Comparison of ENCODE assay signal across 8 mouse cellular contexts in the genomic region with DNA sequence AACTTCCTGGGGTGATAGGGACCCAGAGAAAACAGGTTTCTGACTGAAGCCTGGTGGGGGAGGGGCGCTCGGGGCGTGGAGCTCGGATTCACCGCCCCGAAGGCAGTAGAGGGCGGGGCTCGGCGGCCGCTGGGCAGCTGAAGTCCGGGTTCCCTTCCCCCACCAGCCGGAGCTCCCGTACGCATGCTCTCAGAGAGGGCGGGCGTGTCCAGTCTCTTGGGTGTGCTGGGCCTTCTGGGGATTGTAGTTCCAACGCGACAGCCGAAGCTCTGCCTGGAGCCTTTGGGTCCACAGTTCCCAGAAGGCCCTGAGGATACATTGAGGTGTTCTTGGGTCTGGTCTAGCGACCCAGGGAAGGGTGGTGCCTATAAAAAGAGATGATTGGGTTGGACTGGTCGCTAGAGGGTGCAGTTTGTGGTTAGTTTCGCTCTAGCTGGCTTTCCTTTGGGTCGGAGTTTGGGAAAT. TPM values are rescaled to one million over a fixed set of nuclear protein-coding genes. Genes with fewer than 3 reads are reported as not detected.
A peak's percentile ranks its signal among the peaks of the same experiment; 100 is the strongest.
DNase-seq lines count a peak whose midpoint lies in the region; ATAC-seq and TF ChIP-seq lines count a peak whose summit lies in the region.

No protein-coding gene starts in this region.

- no peaks in the 10 kb centered on the region for H3K9me3 ChIP-seq in embryonic facial prominence, embryonic 14.5 days (ENCODE audit: control insufficient read depth, low read length)
- H3K9me3 ChIP-seq in limb, embryonic 14.5 days (ENCODE audit: control insufficient read depth, low read length) = no peaks in the 10 kb centered on the region
- H3K9me3 ChIP-seq in midbrain, postnatal 0 days (ENCODE audit: low read length) = no peaks in the 10 kb centered on the region

- H3K36me3 ChIP-seq in embryonic facial prominence, embryonic 14.5 days (ENCODE audit: control insufficient read depth, insufficient read depth, low read length) = peaks cover 15% of the 10 kb centered on the region
- H3K36me3 ChIP-seq in limb, embryonic 14.5 days (ENCODE audit: control insufficient read depth, insufficient read depth, low read length) = peaks cover 18% of the 10 kb centered on the region
- 0 out of 2 replicates have a peak, but pooled peaks cover 3% of the 10 kb centered on the region for H3K36me3 ChIP-seq in midbrain, postnatal 0 days (ENCODE audit: insufficient read depth, low read length)

- H3K4me2 ChIP-seq in embryonic facial prominence, embryonic 14.5 days (ENCODE audit: low read depth, low read length) = peak overlapping the region; percentile 61
- H3K4me2 ChIP-seq in limb, embryonic 14.5 days (replicated peaks; ENCODE audit: low read depth, low read length, severe bottlenecking) = peak overlapping the region; percentile 38
- H3K4me2 ChIP-seq in midbrain, postnatal 0 days (ENCODE audit: low read depth, low read length, poor library complexity, severe bottlenecking) = peak overlapping the region; percentile 87

- TF ChIP-seq POLR2A in limb, embryonic 14.5 days (IDR thresholded peaks at IDR 0.05; ENCODE audit: borderline replicate concordance, extremely low read depth, insufficient read depth, insufficient read length) = no peak

- peak; percentile 98 for DNase-seq in 3T3-L1 (ENCODE audit: low read depth, low spot score)
- peak; percentile 88 to 93 for DNase-seq in adrenal gland, postnatal 4 days (ENCODE audit: low spot score in 2 of 2)
- peak; percentile 100 for DNase-seq in embryonic facial prominence, embryonic 14.5 days (ENCODE audit: low spot score)
- peak; percentile 98 for DNase-seq in heart, adult 8-10 months (ENCODE audit: low spot score)
- peak; percentile 99 for DNase-seq in kidney, adult 9 months
- peak; percentile 98 for DNase-seq in limb, embryonic 14.5 days (ENCODE audit: low spot score)
- DNase-seq in midbrain, postnatal 0 days (ENCODE audit: low spot score) = peak; percentile 99
- DNase-seq in spleen, postnatal 14 days (ENCODE audit: low spot score in 2 of 2) = peak; percentile 96

- no peaks in the 10 kb centered on the region for H3K27me3 ChIP-seq in embryonic facial prominence, embryonic 14.5 days (replicated peaks; ENCODE audit: control insufficient read depth, insufficient read depth, low read length)
- no peaks in the 10 kb centered on the region for H3K27me3 ChIP-seq in limb, embryonic 14.5 days (ENCODE audit: control insufficient read depth, insufficient read depth, low read length)
- H3K27me3 ChIP-seq in midbrain, postnatal 0 days (ENCODE audit: insufficient read depth, low read length) = no peaks in the 10 kb centered on the region

- peak overlapping the region; percentile 95 for H3K27ac ChIP-seq in embryonic facial prominence, embryonic 14.5 days (replicated peaks; ENCODE audit: low read depth, low read length)
- peak overlapping the region; percentile 91 for H3K27ac ChIP-seq in limb, embryonic 14.5 days (replicated peaks; ENCODE audit: low read depth, low read length)
- peak overlapping the region; percentile 60 for H3K27ac ChIP-seq in midbrain, postnatal 0 days (ENCODE audit: low read depth, low read length)

- WGBS in embryonic facial prominence, embryonic 14.5 days = 2% methylated on average over 20 of the region's 23 CpGs
- under 1% methylated on average over 23 of the region's 23 CpGs for WGBS in limb, embryonic 14.5 days
- under 1% methylated on average over 23 of the region's 23 CpGs for WGBS in midbrain, postnatal 0 days

- H3K4me1 ChIP-seq in embryonic facial prominence, embryonic 14.5 days (ENCODE audit: control insufficient read depth, insufficient read depth, low read length) = 0 out of 2 replicates have a peak, but pooled peaks cover 5% of the 10 kb centered on the region
- H3K4me1 ChIP-seq in limb, embryonic 14.5 days (ENCODE audit: control insufficient read depth, insufficient read depth, low read length) = peaks cover 10% of the 10 kb centered on the region
- H3K4me1 ChIP-seq in midbrain, postnatal 0 days (ENCODE audit: insufficient read depth, low read length) = no peaks in the 10 kb centered on the region

- ATAC-seq in embryonic facial prominence, embryonic 14.5 days (ENCODE audit: low read depth) = peak; percentile 92
- ATAC-seq in limb, embryonic 14.5 days (ENCODE audit: low FRiP score, low read depth) = peak; percentile 77
- peak; percentile 91 for ATAC-seq in midbrain, postnatal 0 days (ENCODE audit: low FRiP score)

- peak overlapping the region; percentile 80 for H3K9ac ChIP-seq in embryonic facial prominence, embryonic 14.5 days (ENCODE audit: low read depth, low read length)
- H3K9ac ChIP-seq in limb, embryonic 14.5 days (ENCODE audit: low read depth, low read length, severe bottlenecking) = peak overlapping the region; percentile 62
- no peak overlapping the region; the same call in 1 of the 2 replicates for H3K9ac ChIP-seq in midbrain, postnatal 0 days (replicated peaks; ENCODE audit: low read length, poor library complexity, severe bottlenecking)

- peak overlapping the region; percentile 72 for H3K4me3 ChIP-seq in embryonic facial prominence, embryonic 14.5 days (ENCODE audit: low read depth, low read length)
- H3K4me3 ChIP-seq in limb, embryonic 14.5 days (replicated peaks; ENCODE audit: low read length) = peak overlapping the region; percentile 67
- H3K4me3 ChIP-seq in midbrain, postnatal 0 days (ENCODE audit: low read depth, low read length) = peak overlapping the region; percentile 57

- TF ChIP-seq CTCF in midbrain, postnatal 0 days (IDR thresholded peaks at IDR 0.05) = peak; percentile 77

RNA-seq across cellular contexts. Expression of gene Sertad3, which starts 1.0 kb away (rescaled TPM):
- 10 to 100 TPM; 16.7 to 17.3 TPM for total RNA-seq in adrenal gland, postnatal 4 days (2021)
- 31.3 and 31.9 TPM in 2 replicates for polyA plus RNA-seq in embryonic facial prominence, embryonic 14.5 days (2014; fragmentation: Nextera tagmentation; extraction: Ambion mirVana)
- 1 to 10 TPM; 4.8 to 5.7 (median 5.6) TPM for total RNA-seq in heart, adult 8-10 months (2022)
- polyA plus RNA-seq in limb, embryonic 14.5 days (2012; rRNA removed) = 31.3 and 32.1 TPM in 2 replicates
- 31.5 and 32.4 TPM in 2 replicates for polyA plus RNA-seq in limb, embryonic 14.5 days (2014; fragmentation: Nextera tagmentation; extraction: Ambion mirVana)
- total RNA-seq in midbrain, postnatal 0 days (2014; rRNA removed) = 5.0 and 5.7 TPM in 2 replicates
- polyA plus RNA-seq in midbrain, postnatal 0 days (2015; fragmentation: Nextera tagmentation; extraction: Ambion mirVana) = 4.0 and 4.3 TPM in 2 replicates

RNA-seq across cellular contexts. Expression of gene Sertad1, which starts 12.2 kb away (rescaled TPM):
- 10 to 100 TPM; 18.1 to 18.8 TPM for total RNA-seq in adrenal gland, postnatal 4 days (2021)
- 32.6 and 34.7 TPM in 2 replicates for polyA plus RNA-seq in embryonic facial prominence, embryonic 14.5 days (2014; fragmentation: Nextera tagmentation; extraction: Ambion mirVana)
- 10 to 100 TPM in 3 of 4 experiments, 1 to 10 TPM in 1; 8.4 to 11.5 (median 10.2) TPM for total RNA-seq in heart, adult 8-10 months (2022)
- 23.3 and 28.0 TPM in 2 replicates for polyA plus RNA-seq in limb, embryonic 14.5 days (2012; rRNA removed)
- polyA plus RNA-seq in limb, embryonic 14.5 days (2014; fragmentation: Nextera tagmentation; extraction: Ambion mirVana) = 34.2 and 39.4 TPM in 2 replicates
- total RNA-seq in midbrain, postnatal 0 days (2014; rRNA removed) = 9.3 and 10.5 TPM in 2 replicates
- 6.9 and 7.3 TPM in 2 replicates for polyA plus RNA-seq in midbrain, postnatal 0 days (2015; fragmentation: Nextera tagmentation; extraction: Ambion mirVana)

RNA-seq across cellular contexts. Expression of gene Prx, which starts 24.6 kb away (rescaled TPM):
- total RNA-seq in adrenal gland, postnatal 4 days (2021) = 1 to 10 TPM; 7.0 to 8.8 TPM
- polyA plus RNA-seq in embryonic facial prominence, embryonic 14.5 days (2014; fragmentation: Nextera tagmentation; extraction: Ambion mirVana) = 2.5 and 2.9 TPM in 2 replicates
- 1 to 10 TPM in 1 of 4 experiments, under 1 TPM in 3; 0.75 to 1.0 (median 0.80) TPM for total RNA-seq in heart, adult 8-10 months (2022)
- polyA plus RNA-seq in limb, embryonic 14.5 days (2012; rRNA removed) = 6.3 and 6.6 TPM in 2 replicates
- 2.1 and 2.5 TPM in 2 replicates for polyA plus RNA-seq in limb, embryonic 14.5 days (2014; fragmentation: Nextera tagmentation; extraction: Ambion mirVana)
- 3.2 and 3.4 TPM in 2 replicates for total RNA-seq in midbrain, postnatal 0 days (2014; rRNA removed)
- polyA plus RNA-seq in midbrain, postnatal 0 days (2015; fragmentation: Nextera tagmentation; extraction: Ambion mirVana) = 1.5 and 1.9 TPM in 2 replicates

RNA-seq across cellular contexts. Expression of gene Blvrb, which starts 26.7 kb away (rescaled TPM):
- 10 to 100 TPM; 58.4 to 62.1 TPM for total RNA-seq in adrenal gland, postnatal 4 days (2021)
- 67.3 and 75.2 TPM in 2 replicates for polyA plus RNA-seq in embryonic facial prominence, embryonic 14.5 days (2014; fragmentation: Nextera tagmentation; extraction: Ambion mirVana)
- total RNA-seq in heart, adult 8-10 months (2022) = 10 to 100 TPM; 27.7 to 29.2 (median 29.0) TPM
- 44.8 and 49.5 TPM in 2 replicates for polyA plus RNA-seq in limb, embryonic 14.5 days (2012; rRNA removed)
- 60.8 and 61.2 TPM in 2 replicates for polyA plus RNA-seq in limb, embryonic 14.5 days (2014; fragmentation: Nextera tagmentation; extraction: Ambion mirVana)
- 13.7 and 19.5 TPM in 2 replicates for total RNA-seq in midbrain, postnatal 0 days (2014; rRNA removed)
- polyA plus RNA-seq in midbrain, postnatal 0 days (2015; fragmentation: Nextera tagmentation; extraction: Ambion mirVana) = 15.9 and 18.3 TPM in 2 replicates

RNA-seq across cellular contexts. Expression of gene Sptbn4, which starts 27.0 kb away (rescaled TPM):
- 1 to 10 TPM; 1.2 to 1.4 TPM for total RNA-seq in adrenal gland, postnatal 4 days (2021)
- 0.39 and 0.40 TPM in 2 replicates for polyA plus RNA-seq in embryonic facial prominence, embryonic 14.5 days (2014; fragmentation: Nextera tagmentation; extraction: Ambion mirVana)
- under 1 TPM; 0.22 to 0.49 (median 0.30) TPM for total RNA-seq in heart, adult 8-10 months (2022)
- 0.60 and 0.64 TPM in 2 replicates for polyA plus RNA-seq in limb, embryonic 14.5 days (2012; rRNA removed)
- polyA plus RNA-seq in limb, embryonic 14.5 days (2014; fragmentation: Nextera tagmentation; extraction: Ambion mirVana) = 0.15 TPM in 2 replicates
- 27.1 and 36.3 TPM in 2 replicates for total RNA-seq in midbrain, postnatal 0 days (2014; rRNA removed)
- polyA plus RNA-seq in midbrain, postnatal 0 days (2015; fragmentation: Nextera tagmentation; extraction: Ambion mirVana) = 3.4 and 4.0 TPM in 2 replicates

Comparison
In these comparisons a context has a peak if more than half of its experiments do, and no peak if none do; other contexts are left out.
1. Peak in every context shown above with its lines: DNase-seq, ATAC-seq, H3K4me3 ChIP-seq and H3K27ac ChIP-seq.